Mouse (Mus musculus): ENCODE data around the gene Map3k5.

DNA sequence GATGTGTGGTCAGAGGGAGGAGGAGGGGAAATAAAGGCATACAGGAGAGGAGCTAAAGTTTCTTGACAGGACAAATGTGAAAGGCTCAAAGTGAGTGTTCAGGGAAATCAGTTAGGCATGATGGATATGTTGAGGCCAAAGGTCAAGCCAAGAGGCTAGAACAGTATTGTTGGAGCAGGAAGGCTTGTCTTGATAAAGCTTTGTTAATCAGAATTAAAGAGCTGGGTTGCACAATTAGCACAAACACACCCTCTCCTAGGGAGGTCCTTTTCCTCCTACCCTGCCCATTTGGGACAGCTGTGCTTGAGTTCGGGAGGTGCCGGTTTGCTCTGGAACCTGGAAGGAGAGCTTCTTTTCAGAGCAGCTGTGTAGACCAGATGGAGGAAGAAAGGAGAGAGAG, 219.2 kb downstream of the Map3k5 start:
- TF ChIP-seq TCF12 (IDR thresholded peaks at IDR 0.05; ENCODE audit: insufficient read depth, poor library complexity, severe bottlenecking) (no peak), SRF (IDR thresholded peaks at IDR 0.05; ENCODE audit: control insufficient read depth, insufficient read length, low read depth) (no peak), MYOG (IDR thresholded peaks at IDR 0.05; ENCODE audit: control insufficient read depth in 1 of 3, insufficient read depth in 1 of 3, insufficient read length in 2 of 3, low read depth in 2 of 3) (no peak), POLR2A (IDR thresholded peaks at IDR 0.05; ENCODE audit: insufficient read length, low read depth) (no peak), MYOD1 (IDR thresholded peaks at IDR 0.05; ENCODE audit: control insufficient read depth in 1 of 3, insufficient read length in 2 of 3, low read depth in 2 of 3) (no peak), USF1 (IDR thresholded peaks at IDR 0.05; ENCODE audit: low read depth) (no peak), TCF3 (IDR thresholded peaks at IDR 0.05; ENCODE audit: insufficient read length, low read depth) (no peak)
